Mouse (Mus musculus): Measurements from ENCODE around the gene Slc35g3. TPM values are rescaled to one million over a fixed set of nuclear protein-coding genes. Genes with fewer than 3 reads are reported as not detected.
A peak's percentile ranks its signal among the peaks of the same experiment; 100 is the strongest.

The Slc35g3 gene
- total RNA-seq, 1 experiment from 2014 or later = not detected

DNA sequence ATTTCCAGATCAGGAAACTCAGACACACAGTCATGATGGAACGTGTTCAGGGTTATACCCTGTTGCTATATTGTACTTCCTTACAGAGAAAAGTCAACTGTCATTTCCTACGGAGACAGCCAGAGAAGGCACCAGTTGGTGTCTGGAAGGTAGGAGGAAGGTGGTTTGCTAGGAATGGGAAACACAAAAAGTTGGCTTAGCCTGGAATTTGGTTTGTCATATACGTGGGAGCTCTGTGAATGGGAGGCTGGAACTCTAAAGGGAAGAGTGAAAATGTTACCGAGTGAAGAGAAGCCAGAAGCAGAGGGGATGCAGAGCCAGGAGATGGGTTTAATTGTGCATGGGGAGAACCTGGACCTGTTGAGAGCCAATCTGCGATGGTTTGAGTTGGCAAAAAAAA lies 29.7 kb upstream of the Slc35g3 start:
- no peak for ATAC-seq (ENCODE audit: extremely low read depth, insufficient number of reproducible peaks, low FRiP score, poor library complexity, severe bottlenecking)

DNA sequence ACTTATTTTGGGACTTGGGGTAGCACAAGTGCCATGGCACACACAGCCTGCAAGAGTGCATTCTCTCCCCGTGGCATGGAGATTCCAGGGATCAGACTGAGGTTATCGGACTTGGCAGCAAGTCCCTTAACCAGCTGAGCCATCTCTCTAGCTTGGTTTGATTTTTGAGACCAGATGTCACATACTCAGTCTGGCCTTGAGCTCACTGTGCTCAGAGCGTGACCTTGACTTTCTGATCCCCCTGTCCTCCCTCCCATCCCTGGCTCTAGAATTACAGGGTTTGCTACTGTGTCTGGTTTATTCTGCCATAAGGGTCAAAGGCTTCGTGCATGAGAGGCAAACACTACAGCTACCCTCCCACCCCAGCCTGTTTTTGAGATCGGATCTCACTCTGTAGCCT lies 27.7 kb upstream of the Slc35g3 start:
- no peak for ATAC-seq (ENCODE audit: extremely low read depth, insufficient number of reproducible peaks, low FRiP score, poor library complexity, severe bottlenecking)

DNA sequence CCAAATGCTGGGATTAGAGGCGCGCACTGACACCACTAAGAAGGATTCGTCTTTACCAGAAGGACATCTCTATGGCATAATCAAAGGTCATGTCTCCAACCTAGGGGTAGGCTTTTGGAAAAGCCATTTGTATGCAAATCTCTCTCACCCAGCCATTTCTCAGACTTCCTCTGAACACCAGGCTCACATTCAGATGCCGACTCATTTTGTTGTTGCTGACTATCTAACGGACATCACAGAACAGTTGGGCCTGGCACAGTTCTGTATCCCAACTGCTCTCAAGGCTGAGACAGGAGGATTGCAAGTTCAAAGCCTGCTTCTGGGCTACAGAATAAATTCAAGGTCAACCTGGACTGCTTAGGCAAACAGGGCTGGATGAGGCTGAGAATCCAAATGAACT lies 25.5 kb upstream of the Slc35g3 start:
- no peak for ATAC-seq (ENCODE audit: extremely low read depth, insufficient number of reproducible peaks, low FRiP score, poor library complexity, severe bottlenecking)

DNA sequence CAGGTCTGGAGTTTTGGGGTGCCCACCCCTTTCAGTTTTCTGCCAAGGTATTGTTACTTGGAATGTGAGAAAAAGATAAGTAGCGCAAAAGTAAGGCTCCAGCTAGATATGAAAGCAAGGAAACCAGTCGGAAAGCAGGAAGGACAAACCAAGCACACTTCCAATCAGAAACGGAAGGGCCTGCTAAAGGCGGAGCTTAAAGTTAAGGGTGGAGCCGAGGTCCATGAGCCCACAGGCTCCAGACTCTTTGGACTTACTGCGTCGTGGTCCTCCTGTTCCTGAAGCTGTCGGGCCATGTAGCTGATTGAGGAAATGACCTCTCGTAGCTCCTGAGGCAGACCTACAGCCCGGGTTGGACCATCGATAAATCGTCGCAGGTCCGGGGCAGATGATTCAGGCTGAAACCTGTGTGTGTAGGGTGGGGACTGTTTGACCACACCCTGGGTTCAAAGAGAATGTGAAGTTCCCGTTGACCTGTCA lies 23.1 kb upstream of the Slc35g3 start:
- ATAC-seq (ENCODE audit: extremely low read depth, insufficient number of reproducible peaks, low FRiP score, poor library complexity, severe bottlenecking) = no peak

DNA sequence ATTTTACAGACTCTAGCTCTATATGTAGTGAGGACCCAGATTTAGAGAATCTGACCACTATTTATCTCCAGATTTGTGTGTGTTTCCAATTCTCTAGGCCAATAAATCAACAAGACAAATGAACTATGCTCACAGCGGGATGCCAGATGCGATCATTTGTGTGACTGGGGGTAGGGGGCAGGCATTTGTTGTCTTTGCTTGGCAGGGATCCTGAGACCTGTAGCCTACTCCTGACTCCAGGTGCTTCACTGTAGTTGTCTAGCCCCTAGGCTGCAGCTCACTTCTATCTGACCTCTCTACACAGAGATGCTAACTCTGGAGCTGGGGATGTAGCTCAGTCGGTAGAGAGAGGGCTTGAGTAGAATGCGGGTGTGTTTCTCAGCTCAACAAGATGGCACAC lies 20.1 kb upstream of the Slc35g3 start:
- ATAC-seq (ENCODE audit: extremely low read depth, insufficient number of reproducible peaks, low FRiP score, poor library complexity, severe bottlenecking) = no peak

DNA sequence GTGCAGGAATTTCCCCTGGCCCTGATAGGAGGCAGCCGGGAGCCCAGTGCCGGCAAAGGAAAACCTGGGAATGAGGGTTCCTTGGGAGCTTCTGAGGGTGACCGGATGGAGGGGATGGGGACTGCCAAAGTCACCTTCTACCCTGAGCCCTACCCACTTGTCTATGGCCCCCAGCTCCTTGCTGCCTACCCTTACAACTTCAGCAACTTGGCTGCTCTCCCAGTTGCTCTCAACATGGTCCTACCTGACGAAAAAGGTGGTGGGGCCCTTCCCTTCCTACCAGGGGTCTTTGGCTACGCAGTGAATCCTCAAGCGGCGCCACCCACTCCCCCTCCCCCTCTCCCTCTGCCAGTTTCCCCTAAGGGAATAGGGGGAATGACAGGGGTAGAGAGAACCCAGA lies 17.2 kb upstream of the Slc35g3 start:
- ATAC-seq (ENCODE audit: extremely low read depth, insufficient number of reproducible peaks, low FRiP score, poor library complexity, severe bottlenecking) = no peak

DNA sequence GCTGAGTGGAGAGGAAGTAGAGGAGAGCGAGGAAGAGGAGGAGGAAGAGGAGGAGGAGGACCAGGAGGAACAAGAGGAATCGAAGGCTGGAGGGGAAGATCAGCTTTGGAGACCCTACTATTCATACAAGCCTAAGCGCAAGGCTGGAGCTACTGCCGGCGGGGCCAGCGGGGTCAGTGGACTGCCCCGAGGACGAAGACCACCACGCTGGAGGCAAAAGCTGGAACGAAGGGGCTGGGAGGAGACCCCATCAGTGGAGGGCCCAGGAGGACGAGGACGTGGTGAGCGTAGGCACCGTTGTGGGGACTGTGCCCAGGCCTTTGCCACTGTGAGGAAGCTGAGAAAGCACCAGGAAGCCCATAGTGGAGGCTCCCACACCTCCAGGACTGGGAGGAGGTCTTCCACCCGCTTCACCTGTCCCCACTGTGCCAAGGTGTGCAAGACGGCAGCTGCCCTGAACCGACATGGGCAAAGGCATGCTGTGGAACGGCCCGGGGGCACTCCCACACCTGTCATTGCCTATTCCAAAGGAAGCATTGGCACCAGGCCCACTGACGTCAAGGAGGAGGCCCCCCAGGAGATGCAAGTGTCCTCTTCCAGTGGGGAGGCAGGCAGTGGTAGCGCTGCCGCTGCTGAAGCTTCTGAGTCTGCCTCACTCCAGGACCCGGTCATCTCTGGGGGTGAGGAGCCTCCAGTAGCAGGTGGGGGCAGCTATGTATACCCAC lies 16.7 kb upstream of the Slc35g3 start:
- ATAC-seq (ENCODE audit: extremely low read depth, insufficient number of reproducible peaks, low FRiP score, poor library complexity, severe bottlenecking) = no peak

DNA sequence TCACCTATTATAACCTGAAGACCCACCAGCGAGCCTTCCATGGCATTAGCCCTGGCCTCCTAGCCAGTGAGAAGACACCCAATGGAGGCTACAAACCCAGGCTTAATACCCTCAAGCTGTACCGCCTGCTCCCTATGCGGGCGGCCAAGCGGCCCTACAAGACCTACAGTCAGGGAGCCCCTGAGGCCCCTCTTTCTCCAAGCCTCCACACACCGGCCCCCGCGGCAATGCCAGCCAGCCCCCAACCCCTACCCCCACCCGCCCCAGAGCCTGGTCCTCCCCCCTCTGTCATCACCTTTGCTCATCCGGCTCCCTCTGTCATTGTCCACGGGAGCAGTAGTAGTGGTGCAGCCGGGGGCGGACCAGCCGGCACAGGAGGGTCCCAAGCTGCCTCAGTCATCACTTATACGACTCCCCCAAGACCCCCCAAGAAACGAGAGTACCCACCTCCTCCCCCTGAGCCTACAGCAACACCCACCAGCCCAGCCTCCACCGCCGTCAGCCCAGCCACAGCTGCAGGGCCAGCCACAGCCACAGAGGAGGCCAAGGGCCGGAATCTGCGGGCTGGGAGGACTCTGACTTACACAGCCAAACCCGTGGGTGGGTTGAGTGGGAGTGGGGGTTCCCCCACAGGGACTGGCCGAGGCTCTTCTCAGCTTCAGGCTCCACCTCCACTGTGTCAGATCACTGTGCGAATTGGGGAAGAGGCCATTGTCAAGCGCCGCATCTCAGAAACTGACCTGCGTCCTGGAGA lies 15.9 kb upstream of the Slc35g3 start:
- ATAC-seq (ENCODE audit: extremely low read depth, insufficient number of reproducible peaks, low FRiP score, poor library complexity, severe bottlenecking) = peak; percentile 14; the same call in 1 of the 2 replicates

DNA sequence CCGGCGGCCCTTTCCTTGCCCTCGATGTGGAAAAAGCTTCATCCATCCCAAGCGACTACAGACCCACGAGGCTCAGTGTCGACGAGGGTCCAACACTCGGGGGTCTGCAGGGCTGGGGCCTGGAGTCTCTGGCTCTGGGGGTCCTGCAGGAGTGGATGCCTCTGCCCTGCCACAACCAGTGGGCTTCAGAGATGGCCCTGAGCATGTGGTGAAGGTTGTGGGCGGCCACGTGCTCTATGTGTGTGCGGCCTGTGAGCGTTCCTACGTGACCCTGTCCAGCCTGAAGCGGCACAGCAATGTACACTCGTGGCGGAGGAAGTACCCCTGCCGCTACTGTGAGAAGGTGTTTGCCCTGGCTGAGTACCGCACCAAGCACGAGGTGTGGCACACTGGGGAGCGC lies 14.7 kb upstream of the Slc35g3 start:
- no peak for ATAC-seq (ENCODE audit: extremely low read depth, insufficient number of reproducible peaks, low FRiP score, poor library complexity, severe bottlenecking)

DNA sequence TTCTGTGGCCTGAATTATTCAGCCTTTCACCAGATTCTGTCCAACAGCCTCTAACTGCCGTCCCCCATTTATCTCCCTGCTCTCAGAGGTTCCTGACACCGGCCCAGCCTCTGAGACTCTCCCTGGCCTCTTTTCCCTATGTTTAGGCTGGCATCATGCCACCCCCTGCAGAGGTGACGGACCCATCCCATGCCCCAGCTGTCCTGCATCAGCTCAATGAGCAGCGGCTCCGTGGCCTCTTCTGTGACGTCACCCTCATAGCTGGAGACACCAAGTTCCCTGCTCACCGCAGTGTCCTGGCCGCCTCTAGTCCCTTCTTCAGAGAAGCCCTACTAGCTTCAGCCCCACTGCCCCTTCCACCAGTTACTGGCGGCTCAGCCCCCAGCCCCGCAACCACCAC lies 13.9 kb upstream of the Slc35g3 start:
- no peak for ATAC-seq (ENCODE audit: extremely low read depth, insufficient number of reproducible peaks, low FRiP score, poor library complexity, severe bottlenecking)

DNA sequence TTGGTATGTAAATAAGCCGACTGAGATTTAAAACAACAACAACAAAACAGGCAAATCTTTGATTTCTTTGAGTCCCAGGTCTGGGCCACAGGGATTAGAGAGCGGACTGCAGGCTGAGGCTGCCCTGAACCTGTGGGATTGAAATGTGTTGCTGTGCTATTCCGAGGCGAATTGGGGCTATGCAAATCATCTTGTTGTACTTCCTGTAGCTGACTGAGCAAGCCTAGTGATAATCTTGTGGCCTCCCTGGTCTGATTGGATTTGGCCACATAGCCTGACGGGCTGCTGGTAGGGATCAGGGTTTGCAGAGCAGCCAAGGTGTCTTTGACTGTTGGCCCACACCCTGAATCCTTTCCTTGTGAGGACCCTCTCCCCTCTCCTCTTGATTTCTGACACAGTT lies 13.2 kb upstream of the Slc35g3 start:
- peak; percentile 43; the same call in 1 of the 2 replicates for ATAC-seq (ENCODE audit: extremely low read depth, insufficient number of reproducible peaks, low FRiP score, poor library complexity, severe bottlenecking)

DNA sequence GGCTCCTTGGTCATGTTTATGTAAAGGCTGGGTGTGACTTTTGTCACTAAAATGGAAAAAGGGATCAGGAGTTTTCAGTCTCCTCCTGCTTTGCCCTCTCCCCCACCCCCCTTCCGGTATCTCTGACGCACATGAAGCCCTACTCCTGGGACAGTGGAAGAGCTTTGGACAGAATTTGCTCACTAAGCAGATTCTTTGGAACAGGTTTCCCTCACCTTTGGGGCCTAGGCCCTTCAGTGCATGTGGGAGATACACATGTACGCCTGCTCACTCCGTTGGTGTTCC lies 5.8 kb upstream of the Slc35g3 start:
- no peak for ATAC-seq (ENCODE audit: extremely low read depth, insufficient number of reproducible peaks, low FRiP score, poor library complexity, severe bottlenecking)

DNA sequence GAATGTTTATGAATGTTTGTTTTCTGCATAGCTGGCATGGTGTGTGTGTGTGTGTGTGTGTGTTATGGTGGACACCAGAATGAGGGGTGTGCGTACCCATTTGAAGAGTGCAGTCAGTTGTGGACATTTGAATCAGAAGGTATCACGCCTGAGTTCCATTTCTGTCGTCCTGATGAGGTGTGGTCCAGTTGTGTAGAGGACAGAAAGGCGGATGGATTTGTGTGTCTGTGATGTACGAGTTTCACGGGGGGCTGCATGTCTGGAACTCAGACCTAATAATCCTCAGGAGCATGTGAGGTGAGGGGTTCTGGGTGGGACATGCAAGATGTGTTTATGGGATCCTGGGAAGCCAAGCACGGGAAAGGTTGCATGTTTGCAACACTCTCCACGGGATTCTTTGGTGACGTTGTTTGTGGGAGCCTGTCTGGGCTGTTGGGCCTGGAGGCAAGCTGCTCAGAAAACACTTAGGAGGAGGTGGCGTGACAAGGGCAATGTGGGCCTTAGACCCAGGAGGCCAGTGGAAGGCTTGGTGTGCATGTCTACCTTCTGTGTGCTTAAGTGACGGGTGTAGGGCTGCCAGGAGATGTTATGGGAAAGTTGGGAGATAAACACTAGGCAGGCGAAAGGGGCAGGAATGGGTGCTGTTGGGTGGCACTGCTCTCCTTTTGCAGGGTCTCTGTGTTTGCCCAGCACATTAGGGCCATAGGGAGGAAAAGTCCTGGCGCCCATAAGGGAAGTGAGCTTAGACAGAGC lies 5.3 kb upstream of the Slc35g3 start:
- ATAC-seq (ENCODE audit: extremely low read depth, insufficient number of reproducible peaks, low FRiP score, poor library complexity, severe bottlenecking) = no peak

DNA sequence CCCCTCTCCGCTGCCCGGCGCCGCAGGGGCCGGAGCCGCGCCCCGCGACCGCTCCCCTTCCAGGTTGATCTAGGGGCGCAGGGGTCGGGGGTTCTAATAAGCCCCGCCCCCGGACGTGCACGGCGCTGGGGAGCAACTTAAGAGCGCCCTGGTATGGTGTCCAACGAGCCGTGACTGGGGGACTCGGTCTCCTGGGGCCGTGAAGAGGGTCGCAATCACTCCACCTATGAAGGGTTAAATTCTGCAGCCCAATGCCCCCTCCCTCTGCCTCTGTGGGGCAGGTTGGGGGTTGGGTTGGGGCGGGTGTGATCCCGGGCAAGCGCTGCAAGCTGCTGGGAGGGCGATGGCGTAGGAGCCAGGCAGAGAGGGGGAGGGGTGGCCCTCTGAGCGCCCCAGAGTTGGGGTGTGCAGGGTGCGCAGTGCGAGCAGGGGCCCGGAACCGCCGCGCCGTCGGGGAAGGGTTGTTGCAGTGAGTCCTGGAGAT lies 4.4 kb upstream of the Slc35g3 start:
- peak; percentile 58; the same call in 1 of the 2 replicates for ATAC-seq (ENCODE audit: extremely low read depth, insufficient number of reproducible peaks, low FRiP score, poor library complexity, severe bottlenecking)

DNA sequence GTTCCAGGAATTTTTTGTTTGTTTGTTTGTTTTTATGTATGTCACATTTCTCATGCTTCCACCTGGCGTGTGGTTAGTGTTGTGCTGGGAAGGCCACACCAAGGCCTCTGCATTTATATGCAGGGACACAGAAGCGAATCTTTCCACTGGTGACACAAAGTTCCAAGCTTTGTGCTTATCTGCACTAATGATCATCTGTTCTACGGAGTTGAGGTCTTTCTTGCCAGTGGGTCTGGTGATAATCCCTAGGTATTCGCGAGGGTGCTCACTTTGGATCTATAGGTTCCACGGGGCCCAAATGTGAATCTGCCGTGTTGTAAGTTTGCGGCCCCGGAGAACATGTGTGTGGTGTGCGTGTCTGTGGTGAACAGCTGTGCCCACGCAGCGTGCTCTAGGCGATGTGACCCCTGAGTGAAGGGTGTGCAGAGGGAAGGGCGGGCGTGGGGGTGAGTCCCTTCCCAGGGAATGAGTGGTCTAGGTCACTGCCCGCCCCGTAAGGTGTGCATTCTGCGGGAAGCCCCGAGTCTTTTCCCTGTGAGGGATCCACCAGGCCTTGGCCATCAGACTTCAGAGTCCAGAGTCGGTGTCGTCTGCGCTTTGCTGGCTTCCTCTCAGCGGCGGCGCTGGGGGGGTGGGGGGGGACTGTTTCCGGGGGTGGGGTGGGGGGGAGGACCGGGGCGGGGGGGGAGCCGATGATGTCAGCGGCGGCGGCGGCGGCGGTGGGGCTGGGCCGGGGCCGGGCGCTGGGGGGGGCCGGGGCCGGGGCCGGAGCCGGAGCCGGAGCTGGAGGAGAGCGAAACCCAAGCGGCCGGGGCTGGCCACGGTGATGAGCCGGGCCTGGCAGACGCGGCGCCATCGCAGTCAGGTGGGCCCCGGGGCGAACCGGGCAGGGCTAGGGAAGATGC lies 3.7 kb upstream of the Slc35g3 start, which contains the start of gene Zbtb4:
TSS of gene Zbtb4 (plus strand) at position 692 of the 905 bp plus-strand sequence.
- peak; percentile 36 for ATAC-seq (ENCODE audit: extremely low read depth, insufficient number of reproducible peaks, low FRiP score, poor library complexity, severe bottlenecking)

DNA sequence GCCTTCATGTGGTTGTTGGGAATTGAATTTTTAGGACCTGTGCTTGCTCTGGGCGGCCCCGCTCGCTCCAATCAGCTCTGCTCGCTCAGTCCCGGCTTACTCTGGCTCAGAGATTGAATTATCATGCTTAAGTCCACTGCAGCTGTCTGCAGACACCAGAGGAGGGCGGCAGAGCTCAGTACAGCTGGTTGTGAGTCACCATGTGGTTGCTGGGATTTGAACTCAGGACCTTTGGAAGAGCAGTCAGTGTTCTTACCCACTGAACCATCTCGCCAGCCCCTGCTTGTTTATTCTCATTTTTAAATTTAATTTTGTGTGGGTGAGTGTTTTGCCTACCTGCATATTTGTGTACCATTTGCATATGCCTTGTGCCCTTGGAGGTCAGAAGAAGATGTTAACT lies 1.8 kb upstream of the Slc35g3 start:
- no peak for ATAC-seq (ENCODE audit: extremely low read depth, insufficient number of reproducible peaks, low FRiP score, poor library complexity, severe bottlenecking)

DNA sequence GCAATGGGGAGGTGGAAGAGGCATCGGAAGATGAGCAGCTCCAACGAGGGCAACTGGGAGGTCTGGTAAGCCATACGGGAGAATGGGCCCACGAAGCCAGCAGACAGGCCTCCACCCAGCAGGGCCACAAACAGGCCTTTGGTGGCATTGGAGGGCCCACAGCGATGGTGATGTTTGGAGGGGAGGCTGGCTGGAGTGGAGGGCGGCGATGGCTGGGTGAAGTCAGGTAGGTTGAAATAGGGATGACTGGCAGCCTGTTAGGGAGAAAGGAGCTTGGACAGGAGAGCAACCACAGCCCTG lies 917 bp downstream of the Slc35g3 start:
- ATAC-seq (ENCODE audit: extremely low read depth, insufficient number of reproducible peaks, low FRiP score, poor library complexity, severe bottlenecking) = no peak

DNA sequence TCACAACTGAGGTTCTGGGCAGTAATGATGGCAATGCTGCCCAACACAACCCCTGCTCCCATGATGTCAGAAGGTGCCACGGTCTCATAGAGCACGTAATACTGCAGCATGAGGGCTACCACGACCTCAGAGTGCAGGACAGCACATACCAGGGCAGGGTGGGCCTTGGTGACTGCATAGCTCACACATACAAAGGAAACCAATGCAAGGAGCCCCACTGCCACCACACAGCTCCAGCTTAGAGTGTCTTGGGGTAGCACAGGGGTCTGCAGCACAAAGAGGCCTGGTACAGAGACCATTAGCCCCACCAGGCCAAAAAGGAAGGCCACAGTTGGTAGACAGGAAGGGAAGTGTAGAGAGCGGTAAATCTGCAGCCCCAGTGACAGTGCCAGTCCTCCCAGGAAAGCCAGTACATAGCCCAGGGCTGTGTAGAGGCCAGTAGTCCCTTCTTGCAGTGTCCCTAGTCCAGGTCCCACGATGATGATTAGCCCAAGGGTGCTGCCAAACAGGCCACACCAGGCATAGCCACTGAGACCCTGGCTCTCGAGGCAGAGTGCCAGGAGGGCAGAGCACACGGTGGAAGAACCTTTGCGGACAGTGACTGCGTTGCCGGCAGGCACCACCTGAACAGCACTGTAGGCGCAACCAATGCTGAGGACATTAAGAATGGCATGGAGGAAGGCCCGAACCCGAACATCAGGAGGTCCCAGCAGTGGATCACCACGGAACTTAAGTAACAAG lies 1.4 kb downstream of the Slc35g3 start:
- no peak for ATAC-seq (ENCODE audit: extremely low read depth, insufficient number of reproducible peaks, low FRiP score, poor library complexity, severe bottlenecking)
